Mouse (Mus musculus): ENCODE data around the gene Limk1.

- TF ChIP-seq CTCF (IDR thresholded peaks at IDR 0.05; ENCODE audit: control insufficient read depth, insufficient read depth, low read length) (no peak), POLR2A (IDR thresholded peaks at IDR 0.05; ENCODE audit: borderline replicate concordance, control insufficient read depth, low read depth, low read length) (no peak)
Measured at GRCm38 (mm10) chr5:134647394-134647793, 41.0 kb downstream of the Limk1 start.

All from bone marrow, adult 2 months (tissue).